Mouse (Mus musculus): ENCODE measurements around the gene Upk1a.

Upk1a gene

GRCm38 (mm10) chr7:30600651-30601050 lies 12.0 kb downstream of the Upk1a start:
- peak in 1 of 2 experiments; percentile 51 for DNase-seq

- DNase-seq = peak; percentile 92 to 96
Measured at GRCm38 (mm10) chr7:30599933-30600353, 12.7 kb downstream of the Upk1a start.

- no peak for DNase-seq
Measured at GRCm38 (mm10) chr7:30598786-30599185, 13.9 kb downstream of the Upk1a start, which contains the start of gene Zbtb32. Gene Zbtb32 (minus strand): TSS chr7:30598909.

- no peak for DNase-seq
Measured at GRCm38 (mm10) chr7:30596811-30597210, 15.8 kb downstream of the Upk1a start.

GRCm38 (mm10) chr7:30596093-30596492 lies 16.6 kb downstream of the Upk1a start:
- no peak for DNase-seq

GRCm38 (mm10) chr7:30594510-30595024 lies 18.1 kb downstream of the Upk1a start:
- DNase-seq = no peak

GRCm38 (mm10) chr7:30593579-30594509 lies 18.8 kb downstream of the Upk1a start:
- DNase-seq = no peak

GRCm38 (mm10) chr7:30592772-30593423 lies 19.7 kb downstream of the Upk1a start:
- DNase-seq = no peak

GRCm38 (mm10) chr7:30591605-30591951 lies 21.1 kb downstream of the Upk1a start:
- no peak for DNase-seq

GRCm38 (mm10) chr7:30590927-30591604 lies 21.6 kb downstream of the Upk1a start:
- no peak for DNase-seq

- peak; percentile 95 for DNase-seq
Measured at GRCm38 (mm10) chr7:30589435-30590301, 23.0 kb downstream of the Upk1a start.

GRCm38 (mm10) chr7:30588676-30589434 lies 23.8 kb downstream of the Upk1a start, which contains the start of gene Kmt2b:
Gene Kmt2b (minus strand): TSS chr7:30588726.
- peak; percentile 95 to 98 for DNase-seq

- peak; percentile 60 to 74 for DNase-seq
Measured at GRCm38 (mm10) chr7:30587842-30588667, 24.6 kb downstream of the Upk1a start.

GRCm38 (mm10) chr7:30586455-30587020 lies 26.1 kb downstream of the Upk1a start:
- no peak for DNase-seq

GRCm38 (mm10) chr7:30585170-30585569 lies 27.5 kb downstream of the Upk1a start:
- no peak for DNase-seq

GRCm38 (mm10) chr7:30584339-30584738 lies 28.3 kb downstream of the Upk1a start:
- DNase-seq = no peak

- DNase-seq = peak in 1 of 2 experiments; percentile 25
Measured at GRCm38 (mm10) chr7:30581547-30581946, 31.1 kb downstream of the Upk1a start.

GRCm38 (mm10) chr7:30579950-30580349 lies 32.7 kb downstream of the Upk1a start:
- no peak for DNase-seq

GRCm38 (mm10) chr7:30572969-30573368 lies 39.7 kb downstream of the Upk1a start:
- peak in 1 of 2 experiments; percentile 35 for DNase-seq

GRCm38 (mm10) chr7:30572389-30572788 lies 40.3 kb downstream of the Upk1a start:
- no peak for DNase-seq
